Mouse (Mus musculus): ENCODE results near the gene Gm45337. TPM values are rescaled to one million over a fixed set of nuclear protein-coding genes. Genes with fewer than 3 reads are reported as not detected.
"Not testable (repeated sequence)": the region's sequence is repeated elsewhere in the genome, so short reads cannot be mapped to it uniquely, and the experiment has no call there.

The Gm45337 gene
- not detected in 2 replicates for polyA plus RNA-seq (2016; fragmentation: Nextera tagmentation; extraction: Ambion mirVana)

GRCm38 (mm10) chr7:142144507-142144906 is at the start of gene Gm45337:
Gene Gm45337 (minus strand): TSS chr7:142144607.
- no peak within 1 kb of the TSS for H3K9ac ChIP-seq (replicated peaks)
- WGBS, result 74% methylated on average over 1 of the region's 1 CpGs
- ATAC-seq (ENCODE audit: insufficient number of reproducible peaks, insufficient read depth, low FRiP score, low TSS enrichment, low read depth), result no peak
- no peak within 1 kb of the TSS for H3K27ac ChIP-seq
- no peaks in the 10 kb centered on the region for H3K36me3 ChIP-seq
- no peak within 1 kb of the TSS for H3K4me2 ChIP-seq
- H3K27me3 ChIP-seq, result peaks cover 10% of the 10 kb centered on the region; the same call in 1 of the 2 replicates
- H3K4me1 ChIP-seq (replicated peaks), result 0 out of 2 replicates have a peak, but pooled peaks cover 7% of the 10 kb centered on the region
- H3K9me3 ChIP-seq, result no peaks in the 10 kb centered on the region
- no peak within 1 kb of the TSS for H3K4me3 ChIP-seq (replicated peaks)

- H3K4me1 ChIP-seq (replicated peaks), result no peaks in the 10 kb centered on the region
- WGBS, result 48% methylated on average over 2 of the region's 2 CpGs
- no peak for ATAC-seq (ENCODE audit: insufficient number of reproducible peaks, insufficient read depth, low FRiP score, low TSS enrichment, low read depth)
These were observed 45.9 kb upstream of the Gm45337 start, which contains the start of gene Gm10153 for GRCm38 (mm10) chr7:142190289-142190688. Gene Gm10153 (minus strand): TSS chr7:142190389.

GRCm38 (mm10) chr7:142188156-142188555 is 43.7 kb upstream of the Gm45337 start:
- Histone ChIP-seq H3K4me2 (no peak overlapping the region), H3K9ac (replicated peaks) (no peak overlapping the region), H3K27me3 (peaks cover 7% of the 10 kb centered on the region; the same call in 1 of the 2 replicates), H3K36me3 (no peaks in the 10 kb centered on the region), H3K27ac (no peak overlapping the region), H3K4me3 (replicated peaks) (no peak overlapping the region), H3K9me3 (no peaks in the 10 kb centered on the region), H3K4me1 (replicated peaks) (no peaks in the 10 kb centered on the region)
- 81% methylated on average over 2 of the region's 2 CpGs for WGBS
- no peak for ATAC-seq (ENCODE audit: insufficient number of reproducible peaks, insufficient read depth, low FRiP score, low TSS enrichment, low read depth)

More at GRCm38 (mm10) chr7:142190289-142190688, 45.9 kb upstream of the Gm45337 start, which contains the start of gene Gm10153:
- Histone ChIP-seq H3K36me3 (no peaks in the 10 kb centered on the region), H3K4me2 (no peak within 1 kb of the TSS), H3K27ac (no peak within 1 kb of the TSS), H3K9ac (replicated peaks) (no peak within 1 kb of the TSS), H3K9me3 (no peaks in the 10 kb centered on the region), H3K4me3 (replicated peaks) (no peak within 1 kb of the TSS), H3K27me3 (peaks cover 7% of the 10 kb centered on the region; the same call in 1 of the 2 replicates)

GRCm38 (mm10) chr7:142181021-142181420 is 36.6 kb upstream of the Gm45337 start:
- no peaks in the 10 kb centered on the region for H3K4me1 ChIP-seq (replicated peaks)
- H3K36me3 ChIP-seq, result no peaks in the 10 kb centered on the region
- no peak for ATAC-seq (ENCODE audit: insufficient number of reproducible peaks, insufficient read depth, low FRiP score, low TSS enrichment, low read depth)
- H3K4me3 ChIP-seq (replicated peaks), result no peak overlapping the region
- H3K27ac ChIP-seq, result no peak overlapping the region
- H3K9ac ChIP-seq (replicated peaks), result no peak overlapping the region
- 55% methylated on average over 1 of the region's 1 CpGs for WGBS
- no peak overlapping the region for H3K4me2 ChIP-seq
- no peaks in the 10 kb centered on the region for H3K27me3 ChIP-seq
- no peaks in the 10 kb centered on the region for H3K9me3 ChIP-seq

- Histone ChIP-seq H3K9me3 (no peaks in the 10 kb centered on the region), H3K27ac (no peak overlapping the region), H3K4me1 (replicated peaks) (no peaks in the 10 kb centered on the region), H3K27me3 (no peaks in the 10 kb centered on the region), H3K36me3 (no peaks in the 10 kb centered on the region), H3K4me3 (replicated peaks) (no peak overlapping the region), H3K4me2 (no peak overlapping the region), H3K9ac (replicated peaks) (no peak overlapping the region)
- ATAC-seq (ENCODE audit: insufficient number of reproducible peaks, insufficient read depth, low FRiP score, low TSS enrichment, low read depth), result no peak
- WGBS, result 74% methylated on average over 1 of the region's 1 CpGs
These were observed 34.3 kb upstream of the Gm45337 start for GRCm38 (mm10) chr7:142178685-142179084.

GRCm38 (mm10) chr7:142175905-142176304 is 31.5 kb upstream of the Gm45337 start, which contains the start of gene Krtap5-2:
Gene Krtap5-2 (minus strand): TSS chr7:142176005.
- ATAC-seq (ENCODE audit: insufficient number of reproducible peaks, insufficient read depth, low FRiP score, low TSS enrichment, low read depth); H3K4me1 ChIP-seq (replicated peaks); H3K4me2 ChIP-seq; H3K27ac ChIP-seq; H3K27me3 ChIP-seq; H3K9ac ChIP-seq (replicated peaks); H3K36me3 ChIP-seq; H3K9me3 ChIP-seq; H3K4me3 ChIP-seq (replicated peaks): not testable (repeated sequence)

GRCm38 (mm10) chr7:142169836-142170235 is 25.4 kb upstream of the Gm45337 start:
- no peak overlapping the region for H3K4me2 ChIP-seq
- ATAC-seq (ENCODE audit: insufficient number of reproducible peaks, insufficient read depth, low FRiP score, low TSS enrichment, low read depth), result no peak
- no peak overlapping the region for H3K27ac ChIP-seq
- 47% methylated on average over 3 of the region's 3 CpGs for WGBS
- no peaks in the 10 kb centered on the region for H3K9me3 ChIP-seq
- no peaks in the 10 kb centered on the region for H3K36me3 ChIP-seq
- H3K4me3 ChIP-seq (replicated peaks), result no peak overlapping the region
- no peaks in the 10 kb centered on the region for H3K4me1 ChIP-seq (replicated peaks)
- no peaks in the 10 kb centered on the region for H3K27me3 ChIP-seq
- no peak overlapping the region for H3K9ac ChIP-seq (replicated peaks)

GRCm38 (mm10) chr7:142165639-142166038 is 21.2 kb upstream of the Gm45337 start, which contains the start of gene Gm4553:
Gene Gm4553 (minus strand): TSS chr7:142165739.
- H3K36me3 ChIP-seq; ATAC-seq (ENCODE audit: insufficient number of reproducible peaks, insufficient read depth, low FRiP score, low TSS enrichment, low read depth); H3K27ac ChIP-seq: not testable (repeated sequence)

GRCm38 (mm10) chr7:142159366-142159765 is 15.0 kb upstream of the Gm45337 start:
- Histone ChIP-seq H3K4me1 (replicated peaks) (no peaks in the 10 kb centered on the region), H3K4me2 (no peak overlapping the region), H3K36me3 (no peaks in the 10 kb centered on the region), H3K4me3 (replicated peaks) (no peak overlapping the region), H3K27ac (no peak overlapping the region), H3K9ac (replicated peaks) (no peak overlapping the region), H3K9me3 (no peaks in the 10 kb centered on the region), H3K27me3 (peaks cover 3% of the 10 kb centered on the region; the same call in 1 of the 2 replicates)
- WGBS, result 90% methylated on average over 3 of the region's 3 CpGs
- ATAC-seq (ENCODE audit: insufficient number of reproducible peaks, insufficient read depth, low FRiP score, low TSS enrichment, low read depth), result no peak

More at GRCm38 (mm10) chr7:142165639-142166038, 21.2 kb upstream of the Gm45337 start, which contains the start of gene Gm4553:
- not testable (repeated sequence) for H3K9me3 ChIP-seq; H3K4me2 ChIP-seq; H3K4me1 ChIP-seq (replicated peaks); H3K4me3 ChIP-seq (replicated peaks); H3K27me3 ChIP-seq; H3K9ac ChIP-seq (replicated peaks)

GRCm38 (mm10) chr7:142157013-142157412 is 12.6 kb upstream of the Gm45337 start, which contains the start of gene Gm29735:
Gene Gm29735 (minus strand): TSS chr7:142157113.
- not testable (repeated sequence) for H3K4me1 ChIP-seq (replicated peaks); H3K27me3 ChIP-seq; H3K4me3 ChIP-seq (replicated peaks); H3K27ac ChIP-seq; H3K9ac ChIP-seq (replicated peaks); H3K9me3 ChIP-seq; H3K36me3 ChIP-seq; ATAC-seq (ENCODE audit: insufficient number of reproducible peaks, insufficient read depth, low FRiP score, low TSS enrichment, low read depth); H3K4me2 ChIP-seq
- 32% methylated on average over 2 of the region's 2 CpGs for WGBS

GRCm38 (mm10) chr7:142155308-142155707 is 10.9 kb upstream of the Gm45337 start:
- Histone ChIP-seq H3K9me3 (no peaks in the 10 kb centered on the region), H3K9ac (replicated peaks) (no peak overlapping the region), H3K36me3 (no peaks in the 10 kb centered on the region), H3K4me1 (replicated peaks) (no peaks in the 10 kb centered on the region), H3K4me2 (no peak overlapping the region), H3K4me3 (replicated peaks) (no peak overlapping the region), H3K27me3 (no peaks in the 10 kb centered on the region; the same call in 1 of the 2 replicates), H3K27ac (no peak overlapping the region)
- 64% methylated on average over 1 of the region's 1 CpGs for WGBS
- ATAC-seq (ENCODE audit: insufficient number of reproducible peaks, insufficient read depth, low FRiP score, low TSS enrichment, low read depth), result no peak

- H3K27me3 ChIP-seq, result no peaks in the 10 kb centered on the region
- no peak for ATAC-seq (ENCODE audit: insufficient number of reproducible peaks, insufficient read depth, low FRiP score, low TSS enrichment, low read depth)
- H3K9ac ChIP-seq (replicated peaks), result no peak overlapping the region
- no peaks in the 10 kb centered on the region for H3K36me3 ChIP-seq
- 73% methylated on average over 4 of the region's 4 CpGs for WGBS
- no peaks in the 10 kb centered on the region for H3K4me1 ChIP-seq (replicated peaks)
- H3K9me3 ChIP-seq, result no peaks in the 10 kb centered on the region
- no peak overlapping the region for H3K4me3 ChIP-seq (replicated peaks)
- H3K4me2 ChIP-seq, result no peak overlapping the region
- H3K27ac ChIP-seq, result no peak overlapping the region
These were observed 7.8 kb upstream of the Gm45337 start for GRCm38 (mm10) chr7:142152191-142152590.

All from limb, embryonic 12.5 days (tissue).